Mouse (Mus musculus) activated CD4-positive, CD25-positive, alpha-beta regulatory T cell, adult 4 months (primary cell): ENCODE measurements around the gene Smarcc1. TPM values are rescaled to one million over a fixed set of nuclear protein-coding genes. Genes with fewer than 3 reads are reported as not detected.

Source experiments
- polyA plus RNA-seq, 2 experiments: library from polyadenylated mRNA; unstranded; fragments of 100-300 nt; shearing (Covaris generic); gene quantifications; one replicate each; pipeline ENCODE4 v1.2.1; 2017

Smarcc1 gene
- polyA plus RNA-seq, 2 experiments from 2014 or later, result 30.7 to 34.5 TPM

Other genes starting within 250 kb of the Smarcc1 start
- 1 to 10 TPM; 7.1 to 7.7 TPM for gene Cdc25a, start 242.1 kb upstream of the Smarcc1 start, polyA plus RNA-seq
- 10 to 100 TPM; 40.8 to 42.7 TPM for gene Map4, start 186.2 kb upstream of the Smarcc1 start, polyA plus RNA-seq
- gene Dhx30, start 122 bp downstream of the Smarcc1 start, polyA plus RNA-seq, result 10 to 100 TPM; 74.5 to 77.7 TPM
- under 1 TPM in 1 of 2 experiments, not detected in 1; 0.17 TPM for gene Cspg5, start 126.1 kb downstream of the Smarcc1 start, polyA plus RNA-seq
- 10 to 100 TPM; 14.4 to 16.1 TPM for gene Elp6, start 187.5 kb downstream of the Smarcc1 start, polyA plus RNA-seq
- gene Scap, start 215.6 kb downstream of the Smarcc1 start, polyA plus RNA-seq, result 10 to 100 TPM; 12.5 to 12.9 TPM